Mouse (Mus musculus): ENCODE data around the gene Nbl1.

- peak; percentile 44; the same call in 1 of the 2 replicates for TF ChIP-seq CTCF (IDR thresholded peaks at IDR 0.05; ENCODE audit: extremely low read depth, insufficient read length, insufficient replicate concordance, low read depth, low read length)
- TF ChIP-seq POLR2A (IDR thresholded peaks at IDR 0.05; ENCODE audit: low read depth, low read length), result no peak
Measured at GRCm38 (mm10) chr4:139075915-139076314, 16.9 kb downstream of the Nbl1 start.
